Mouse (Mus musculus): ENCODE data around the gene Dusp12. TPM values are rescaled to one million over a fixed set of nuclear protein-coding genes. Genes with fewer than 3 reads are reported as not detected.
A peak's percentile ranks its signal among the peaks of the same experiment; 100 is the strongest.

Dusp12 gene
- polyA plus RNA-seq, 1 experiment = 18.2 TPM

- DNase-seq (ENCODE audit: low read depth, low spot score) = peak; percentile 52
- 19% methylated on average over 10 of the region's 10 CpGs for WGBS
Observed at GRCm38 (mm10) chr1:170900799-170901467, 15.6 kb upstream of the Dusp12 start.

GRCm38 (mm10) chr1:170898413-170899075 lies 13.2 kb upstream of the Dusp12 start:
- no peak for DNase-seq (ENCODE audit: low read depth, low spot score)
- WGBS = 46% methylated on average over 16 of the region's 16 CpGs

- WGBS = 72% methylated on average over 5 of the region's 5 CpGs
- DNase-seq (ENCODE audit: low read depth, low spot score) = no peak
Observed at GRCm38 (mm10) chr1:170896651-170897281, 11.4 kb upstream of the Dusp12 start.

GRCm38 (mm10) chr1:170894603-170895602 lies 9.6 kb upstream of the Dusp12 start:
- 57% methylated on average over 9 of the region's 9 CpGs for WGBS
- no peak for DNase-seq (ENCODE audit: low read depth, low spot score)

DNA sequence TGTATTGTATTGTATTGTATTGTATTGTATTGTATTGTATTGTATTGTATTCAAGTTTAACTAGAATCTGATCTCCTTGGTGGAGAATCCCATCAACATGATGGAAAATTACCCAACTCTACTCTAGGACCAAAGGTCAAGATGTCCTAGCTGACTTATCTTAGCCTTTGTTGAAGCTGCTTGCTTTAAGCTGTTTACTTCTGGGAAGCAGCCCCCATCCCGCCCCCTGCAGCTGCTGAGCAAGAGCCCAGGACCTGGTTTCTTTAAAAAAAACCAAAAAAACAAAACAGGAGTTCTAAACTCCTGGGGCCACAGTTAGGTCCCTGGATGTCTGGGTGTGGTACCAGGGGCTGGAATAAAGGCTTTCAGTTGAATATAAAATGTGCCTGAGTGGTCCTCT lies 6.9 kb upstream of the Dusp12 start:
- DNase-seq (ENCODE audit: low read depth, low spot score) = no peak
- 70% methylated on average over 1 of the region's 1 CpGs for WGBS

- no peak for DNase-seq (ENCODE audit: low read depth, low spot score)
- 85% methylated on average over 2 of the region's 2 CpGs for WGBS
Observed at GRCm38 (mm10) chr1:170891646-170892045, 6.3 kb upstream of the Dusp12 start.

DNA sequence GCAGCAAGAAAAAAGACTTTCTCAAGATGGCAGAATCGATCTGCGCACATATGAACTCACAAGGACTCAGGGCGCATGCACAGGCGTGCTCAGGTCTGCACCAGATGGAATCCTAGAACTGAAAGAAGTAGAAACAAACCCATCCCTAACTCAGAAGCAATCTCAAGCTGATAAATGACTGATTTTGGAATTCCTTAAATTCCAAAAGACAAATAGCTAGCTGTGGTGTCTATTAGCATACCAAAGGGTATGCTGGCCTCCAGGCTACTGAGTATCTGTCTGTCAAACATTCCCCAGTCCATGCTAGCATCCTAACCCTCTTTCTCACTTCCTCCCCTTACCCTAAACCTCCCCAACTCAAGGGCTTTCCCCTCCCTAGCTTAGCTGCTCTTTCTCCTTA lies 4.0 kb upstream of the Dusp12 start:
- WGBS = 75% methylated on average over 4 of the region's 4 CpGs
- DNase-seq (ENCODE audit: low read depth, low spot score) = no peak

DNA sequence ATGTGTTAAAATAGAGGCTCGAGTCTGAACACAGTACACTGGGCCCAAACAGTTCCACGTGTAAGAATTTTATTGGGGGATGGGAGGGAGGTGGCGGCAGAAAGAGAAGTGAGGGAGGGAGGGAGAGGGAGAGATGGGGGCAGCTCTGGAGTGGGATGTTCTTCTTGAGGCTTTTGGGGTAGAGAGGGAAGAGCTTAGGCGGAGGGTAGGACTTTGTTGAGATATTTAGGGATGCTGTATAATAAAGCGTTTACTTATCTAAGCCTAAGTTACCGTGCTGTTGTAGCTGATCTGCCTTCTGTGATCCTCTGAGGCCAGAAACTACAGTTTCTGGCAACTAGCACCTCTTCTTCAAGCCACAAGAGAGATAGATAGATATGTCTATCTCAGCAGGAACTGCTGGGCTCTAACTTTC lies 711 bp upstream of the Dusp12 start:
- no peak for DNase-seq (ENCODE audit: low read depth, low spot score)
- 23% methylated on average over 6 of the region's 6 CpGs for WGBS

GRCm38 (mm10) chr1:170884390-170884789 lies 950 bp downstream of the Dusp12 start:
- no peak for DNase-seq (ENCODE audit: low read depth, low spot score)
- 4% methylated on average over 8 of the region's 8 CpGs for WGBS

DNA sequence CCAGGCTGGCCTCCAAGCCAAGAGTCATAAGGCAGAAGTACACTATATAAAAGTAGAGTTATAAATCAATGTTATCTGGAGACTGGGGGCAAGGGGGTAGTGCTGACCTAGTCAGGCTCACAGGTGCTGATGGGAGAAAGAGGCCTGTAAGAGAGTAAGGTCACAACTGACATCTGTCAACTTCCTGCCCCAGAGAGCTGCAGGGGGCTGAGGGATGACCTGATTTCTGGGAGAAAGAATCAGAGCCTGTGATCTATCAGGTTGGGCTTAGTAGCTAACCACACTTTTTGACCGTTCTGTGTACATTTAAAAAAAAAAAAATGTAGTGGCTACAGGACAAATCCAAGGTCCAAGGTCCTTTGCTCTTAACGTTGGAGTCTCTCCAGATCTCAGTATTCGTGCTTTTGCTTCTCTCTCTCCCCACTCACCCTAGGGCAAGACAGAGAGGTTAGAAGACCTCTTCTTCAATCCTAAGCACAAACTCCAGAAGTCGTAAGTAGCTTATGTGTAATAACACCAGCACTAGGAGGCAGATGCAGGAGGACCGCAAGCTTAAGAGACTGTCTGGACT lies 2.3 kb downstream of the Dusp12 start:
- WGBS = 39% methylated on average over 5 of the region's 5 CpGs
- DNase-seq (ENCODE audit: low read depth, low spot score) = no peak

- no peak for DNase-seq (ENCODE audit: low read depth, low spot score)
- WGBS = 86% methylated on average over 5 of the region's 5 CpGs
Observed at GRCm38 (mm10) chr1:170876906-170877305, 8.4 kb downstream of the Dusp12 start.

DNA sequence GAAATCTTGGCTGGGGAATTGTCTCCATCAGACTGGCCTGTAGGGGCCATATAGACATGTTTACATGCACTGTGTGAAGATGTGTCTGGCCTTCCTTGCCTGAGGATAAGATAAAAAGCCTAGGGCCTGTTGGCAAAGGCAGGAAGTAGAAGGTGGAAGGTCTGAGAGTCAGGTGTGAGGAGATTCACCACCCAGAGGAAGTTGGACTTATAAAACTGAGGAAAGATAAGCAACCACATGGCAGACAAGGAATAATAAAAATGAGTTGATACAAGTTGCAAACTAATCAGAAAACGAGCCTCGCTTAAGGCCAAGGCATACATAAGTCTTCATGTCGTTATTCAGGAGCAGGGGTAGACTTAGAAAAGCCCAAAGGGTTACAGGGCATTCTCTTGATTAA lies 9.7 kb downstream of the Dusp12 start:
- DNase-seq (ENCODE audit: low read depth, low spot score) = no peak
- 67% methylated on average over 3 of the region's 3 CpGs for WGBS

- no peak for DNase-seq (ENCODE audit: low read depth, low spot score)
- 90% methylated on average over 2 of the region's 2 CpGs for WGBS
Observed at GRCm38 (mm10) chr1:170871961-170872360, 13.4 kb downstream of the Dusp12 start.

DNA sequence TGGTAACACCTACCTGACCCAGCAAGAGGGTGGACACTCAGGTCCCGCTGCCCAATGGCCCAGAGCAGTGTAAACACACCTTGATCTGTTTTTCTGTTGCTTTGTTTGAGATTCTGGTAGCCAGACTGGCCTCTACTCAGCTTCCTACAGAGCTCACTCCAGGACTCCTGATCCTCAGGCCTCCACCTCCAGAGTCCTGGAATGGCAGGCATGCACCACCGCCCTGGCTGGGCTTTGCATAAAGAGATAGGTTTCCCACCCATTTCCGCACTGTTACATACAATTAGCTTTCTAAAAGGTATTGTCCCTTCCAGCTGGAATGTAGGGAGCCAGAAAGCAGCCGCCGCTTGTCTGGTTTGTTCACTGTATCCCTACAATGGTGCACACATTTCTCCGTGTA lies 13.9 kb downstream of the Dusp12 start:
- no peak for DNase-seq (ENCODE audit: low read depth, low spot score)
- 94% methylated on average over 6 of the region's 6 CpGs for WGBS

- WGBS = 9% methylated on average over 14 of the region's 14 CpGs
- DNase-seq (ENCODE audit: low read depth, low spot score) = no peak
Observed at GRCm38 (mm10) chr1:170868905-170869283, 16.4 kb downstream of the Dusp12 start.

DNA sequence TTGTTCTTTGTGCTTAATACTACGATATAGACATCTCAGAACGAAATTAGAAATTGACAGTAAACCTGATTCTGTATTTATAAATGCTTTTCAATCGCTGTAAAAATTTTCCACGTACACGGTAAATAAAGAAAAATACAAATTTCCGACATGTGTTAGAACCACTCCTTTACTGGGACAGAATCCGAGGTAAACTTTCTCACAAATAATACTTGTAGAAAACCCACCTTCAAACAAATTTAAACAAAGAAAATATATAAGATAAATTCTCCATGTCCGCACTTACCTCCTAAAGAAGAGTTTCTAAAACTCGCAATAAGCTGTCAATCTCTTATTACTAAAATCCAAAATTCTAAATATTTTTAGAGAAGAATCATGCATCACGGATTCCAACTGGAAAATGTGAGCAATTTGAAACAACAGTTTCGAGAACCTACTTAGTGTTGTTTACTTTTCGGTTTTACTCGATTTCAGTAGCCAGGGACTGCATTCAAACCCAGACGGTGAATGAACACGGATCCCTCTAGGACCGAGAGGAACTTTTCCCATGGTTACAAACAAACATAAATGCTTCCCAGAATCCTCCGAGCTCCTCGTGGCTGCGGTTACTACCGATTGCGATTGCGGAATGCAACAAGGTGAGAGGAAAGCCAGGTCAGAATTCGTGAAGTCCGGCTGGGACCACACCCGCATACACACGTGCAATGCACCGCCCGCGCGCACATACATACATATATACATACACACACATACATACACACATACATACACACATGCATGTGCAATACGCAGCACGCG lies 17.0 kb downstream of the Dusp12 start:
- peak; percentile 88 for DNase-seq (ENCODE audit: low read depth, low spot score)
- WGBS = under 1% methylated on average over 33 of the region's 33 CpGs

DNA sequence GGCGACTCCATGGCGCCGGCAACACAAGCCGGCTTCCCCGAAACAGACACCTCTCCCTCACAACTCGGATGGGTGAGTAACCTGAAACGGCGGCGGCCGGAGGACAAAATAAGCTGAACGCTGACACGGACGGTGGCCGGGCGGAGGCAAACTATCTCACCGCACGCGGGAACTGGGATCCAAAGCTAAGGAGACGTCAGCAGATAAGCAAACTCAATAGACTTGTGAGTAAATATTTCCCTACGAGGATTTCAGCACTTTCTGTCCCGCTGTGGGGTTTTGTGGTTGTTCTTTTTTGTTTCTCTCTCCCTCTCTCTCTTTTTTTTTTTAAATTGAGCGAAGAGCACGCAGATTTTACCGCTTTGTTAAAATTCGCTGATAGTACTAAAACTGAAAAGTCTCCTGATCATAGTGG lies 17.6 kb downstream of the Dusp12 start, which contains the start of gene Atf6:
TSS of gene Atf6 (minus strand) at position 81 of the 415 bp plus-strand sequence.
- under 1% methylated on average over 25 of the region's 25 CpGs for whole genome bisulfite sequencing
- DNase-seq (ENCODE audit: low read depth, low spot score) = peak; percentile 81

DNA sequence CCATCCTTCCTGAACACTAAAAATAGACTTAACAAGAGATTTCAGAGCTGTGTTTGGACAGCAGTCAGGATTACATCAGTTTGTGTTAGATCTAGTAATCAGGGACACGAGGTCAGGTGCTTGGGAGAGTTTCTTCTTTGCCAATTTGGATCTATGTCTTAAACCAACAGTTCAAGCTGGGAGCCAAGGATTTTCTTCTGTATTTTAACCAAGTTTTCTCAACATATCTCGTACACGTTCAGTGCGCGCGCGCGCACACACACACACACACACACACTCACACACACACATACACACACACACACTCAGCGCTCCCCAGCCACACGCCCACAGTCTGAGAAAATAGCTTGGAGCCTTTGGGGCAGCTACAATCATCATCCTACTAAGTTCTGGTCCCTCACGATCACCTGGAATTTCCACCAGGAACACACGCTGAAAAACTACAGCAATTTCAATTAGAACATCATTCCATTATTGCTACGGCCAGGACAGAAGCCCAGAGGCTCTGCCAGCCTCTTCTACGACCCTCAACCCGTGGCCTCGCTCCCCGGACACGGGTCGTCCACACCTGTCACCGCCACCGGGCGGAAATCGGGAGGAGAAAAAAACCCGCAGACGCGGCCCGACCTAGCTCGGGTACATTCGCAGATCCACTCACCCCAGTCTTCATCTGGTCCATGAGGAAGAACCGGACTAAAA lies 18.2 kb downstream of the Dusp12 start:
- DNase-seq (ENCODE audit: low read depth, low spot score) = no peak
- under 1% methylated on average over 30 of the region's 30 CpGs for WGBS
